Mouse (Mus musculus): ENCODE data around the gene Rtl5.

GRCm38 (mm10) chrX:102060243-102060642 is 10.9 kb downstream of the Rtl5 start:
- TF ChIP-seq CTCF (IDR thresholded peaks at IDR 0.05; ENCODE audit: borderline replicate concordance, extremely low read depth, insufficient read depth, insufficient read length) (no peak), POLR2A (IDR thresholded peaks at IDR 0.05; ENCODE audit: borderline replicate concordance, extremely low read depth, insufficient read depth, insufficient read length, poor library complexity, severe bottlenecking) (no peak)

Measured in brain, embryonic 14.5 days (tissue).